Mouse (Mus musculus): ENCODE data around the gene Rps19bp1. TPM values are rescaled to one million over a fixed set of nuclear protein-coding genes. Genes with fewer than 3 reads are reported as not detected.

Rps19bp1 gene
- total and polyA plus RNA-seq, 3 experiments, result 78.9 to 155 TPM; not detected in 1

- no peak for TF ChIP-seq ZC3H11A (IDR thresholded peaks at IDR 0.05; ENCODE audit: low read depth, low read length)
- TF ChIP-seq ZMIZ1 (IDR thresholded peaks at IDR 0.05; ENCODE audit: low read depth, low read length), result peak; percentile 14; the same call in 1 of the 2 replicates
- TF ChIP-seq MYB (IDR thresholded peaks at IDR 0.05; ENCODE audit: low read depth, low read length), result no peak
- no peak for TF ChIP-seq HCFC1 (IDR thresholded peaks at IDR 0.05; ENCODE audit: low read depth, low read length)
- no peak for TF ChIP-seq TBP (IDR thresholded peaks at IDR 0.05; ENCODE audit: low read depth, low read length)
- no peak for TF ChIP-seq EP300 (IDR thresholded peaks at IDR 0.05; ENCODE audit: low read depth in 1 of 2, low read length in 2 of 2)
- TF ChIP-seq E2F4 (IDR thresholded peaks at IDR 0.05; ENCODE audit: borderline replicate concordance, low read depth, low read length), result no peak
- TF ChIP-seq NELFE (IDR thresholded peaks at IDR 0.05; ENCODE audit: low read depth, low read length), result no peak
- TF ChIP-seq GABPA (IDR thresholded peaks at IDR 0.05; ENCODE audit: low read depth, low read length), result no peak
- TF ChIP-seq CHD2 (IDR thresholded peaks at IDR 0.05; ENCODE audit: low read length), result no peak
- TF ChIP-seq MAX (IDR thresholded peaks at IDR 0.05; ENCODE audit: low read length), result 0 out of 2 replicates have a peak, but pooled peaks have one; percentile 53
These were observed 7.2 kb downstream of the Rps19bp1 start (continued) for GRCm38 (mm10) chr15:80256656-80257601.

GRCm38 (mm10) chr15:80256242-80256641, 7.9 kb downstream of the Rps19bp1 start:
- peak overlapping the region; percentile 93 for H3K9ac ChIP-seq (ENCODE audit: control insufficient read depth, low read depth, low read length, poor library complexity, severe bottlenecking)
- no peak for DNase-seq (ENCODE audit: low read depth, low spot score)
- TF ChIP-seq POLR2A (IDR thresholded peaks at IDR 0.05; ENCODE audit: control insufficient read depth in 1 of 2, insufficient read depth in 1 of 2, low read depth in 1 of 2, low read length in 2 of 2, poor library complexity in 1 of 2), result peak in 1 of 2 experiments; percentile 10; a peak in 1 of 4 replicates
- TF ChIP-seq CHD2 (IDR thresholded peaks at IDR 0.05; ENCODE audit: low read length), result no peak
- TF ChIP-seq HCFC1 (IDR thresholded peaks at IDR 0.05; ENCODE audit: low read depth, low read length), result no peak
- no peak for TF ChIP-seq RCOR1 (IDR thresholded peaks at IDR 0.05; ENCODE audit: low read depth, low read length)
- TF ChIP-seq CHD1 (IDR thresholded peaks at IDR 0.05; ENCODE audit: low read depth, low read length), result no peak
- no peaks in the 10 kb centered on the region for H3K9me3 ChIP-seq (replicated peaks; ENCODE audit: insufficient read depth, low read length)
- H3K79me2 ChIP-seq (ENCODE audit: control insufficient read depth, insufficient read depth, low read length, poor library complexity), result peaks cover 24% of the 10 kb centered on the region
- peaks cover 3 to 13% of the 10 kb centered on the region in 2 experiments; a peak in 3 of 4 replicates for H3K4me1 ChIP-seq (ENCODE audit: control insufficient read depth in 1 of 2, insufficient read depth in 2 of 2, low read length in 2 of 2)
- H3K27ac ChIP-seq (ENCODE audit: control insufficient read depth, low read depth, low read length), result peak overlapping the region; percentile 95
- H3K4me3 ChIP-seq (ENCODE audit: control insufficient read depth in 1 of 2, insufficient read depth in 1 of 2, low read depth in 2 of 2, low read length in 2 of 2), result peak overlapping the region; percentile 73 to 79
- peaks cover 9 to 14% of the 10 kb centered on the region in 2 experiments; a peak in 3 of 4 replicates for H3K36me3 ChIP-seq (ENCODE audit: control insufficient read depth in 1 of 2, insufficient read depth in 2 of 2, low read length in 2 of 2)
- H3K27me3 ChIP-seq (ENCODE audit: control insufficient read depth in 1 of 2, insufficient read depth in 2 of 2, low read length in 2 of 2), result no peaks in the 10 kb centered on the region

GRCm38 (mm10) chr15:80255646-80256121, 8.4 kb downstream of the Rps19bp1 start:
- Histone ChIP-seq H3K27ac (ENCODE audit: control insufficient read depth, low read depth, low read length) (peak overlapping the region; percentile 95), H3K36me3 (ENCODE audit: control insufficient read depth in 1 of 2, insufficient read depth in 2 of 2, low read length in 2 of 2) (peaks cover 9 to 20% of the 10 kb centered on the region in 2 experiments; a peak in 3 of 4 replicates), H3K9ac (ENCODE audit: control insufficient read depth, low read depth, low read length, poor library complexity, severe bottlenecking) (peak overlapping the region; percentile 93), H3K4me3 (ENCODE audit: control insufficient read depth in 1 of 2, insufficient read depth in 1 of 2, low read depth in 2 of 2, low read length in 2 of 2) (peak overlapping the region; percentile 73 to 79), H3K9me3 (replicated peaks; ENCODE audit: insufficient read depth, low read length) (no peaks in the 10 kb centered on the region), H3K79me2 (ENCODE audit: control insufficient read depth, insufficient read depth, low read length, poor library complexity) (peaks cover 24% of the 10 kb centered on the region), H3K27me3 (ENCODE audit: control insufficient read depth in 1 of 2, insufficient read depth in 2 of 2, low read length in 2 of 2) (no peaks in the 10 kb centered on the region), H3K4me1 (ENCODE audit: control insufficient read depth in 1 of 2, insufficient read depth in 2 of 2, low read length in 2 of 2) (peaks cover 6 to 19% of the 10 kb centered on the region in 2 experiments)
- DNase-seq (ENCODE audit: low read depth, low spot score), result peak; percentile 87
- 0 out of 2 replicates have a peak, but pooled peaks have one; percentile 2 for TF ChIP-seq MAZ (IDR thresholded peaks at IDR 0.05; ENCODE audit: low read depth, low read length)
- peak; percentile 84; the same call in 1 of the 2 replicates for TF ChIP-seq CHD1 (IDR thresholded peaks at IDR 0.05; ENCODE audit: low read depth, low read length)
- TF ChIP-seq POLR2AphosphoS5 (IDR thresholded peaks at IDR 0.05; ENCODE audit: borderline replicate concordance, low read depth, low read length), result no peak
